Mouse (Mus musculus) neutrophil, adult 5-6 weeks (primary cell): ENCODE data around the gene Cux1. TPM values are rescaled to one million over a fixed set of nuclear protein-coding genes. Genes with fewer than 3 reads are reported as not detected.

Experiments used
- ATAC-seq: fragments of 151-379, 151-347 bp; 2 replicates; pipeline ENCODE4 v1.8.0; 2017; ENCODE audit warnings: mild to moderate bottlenecking, moderate TSS enrichment; ENCODE audit not compliant: insufficient number of reproducible peaks, poor library complexity, low FRiP score, severe bottlenecking; ENCODE audit errors: extremely low read depth
- total RNA-seq: library from RNA; stranded (forward); fragments of 200-1000 nt; gene quantifications from 2 replicates; pipeline ENCODE4 v1.2.3, GENCODE M21; 2017

Cux1 gene
- total RNA-seq, 1 experiment from 2014 or later = 126 TPM

DNA sequence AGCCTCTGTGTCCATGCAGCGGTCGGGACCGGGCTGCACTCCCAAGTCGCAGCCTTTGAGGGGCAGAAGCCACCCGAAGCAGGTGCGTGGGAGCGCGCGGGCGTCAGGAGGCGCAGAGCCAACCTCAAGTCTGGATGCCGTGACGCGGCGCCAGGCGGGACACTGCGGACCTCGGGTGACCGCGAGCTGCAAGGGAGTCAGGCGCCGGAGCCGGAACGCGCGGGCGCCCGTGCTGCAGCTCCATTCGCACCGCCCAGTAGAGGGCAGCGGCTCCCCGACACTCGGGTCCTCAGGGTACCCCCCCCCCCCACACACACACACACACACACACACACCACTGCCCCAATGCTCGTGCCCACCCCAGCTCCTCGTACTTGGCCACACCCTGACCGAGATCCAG, 1.5 kb upstream of the Cux1 start:
- peak; percentile 53 for ATAC-seq

- ATAC-seq = no peak
Observed at GRCm38 (mm10) chr5:136568026-136568765, 906 bp upstream of the Cux1 start.

- no peak for ATAC-seq
Observed at GRCm38 (mm10) chr5:136566812-136567175, 496 bp downstream of the Cux1 start.

DNA sequence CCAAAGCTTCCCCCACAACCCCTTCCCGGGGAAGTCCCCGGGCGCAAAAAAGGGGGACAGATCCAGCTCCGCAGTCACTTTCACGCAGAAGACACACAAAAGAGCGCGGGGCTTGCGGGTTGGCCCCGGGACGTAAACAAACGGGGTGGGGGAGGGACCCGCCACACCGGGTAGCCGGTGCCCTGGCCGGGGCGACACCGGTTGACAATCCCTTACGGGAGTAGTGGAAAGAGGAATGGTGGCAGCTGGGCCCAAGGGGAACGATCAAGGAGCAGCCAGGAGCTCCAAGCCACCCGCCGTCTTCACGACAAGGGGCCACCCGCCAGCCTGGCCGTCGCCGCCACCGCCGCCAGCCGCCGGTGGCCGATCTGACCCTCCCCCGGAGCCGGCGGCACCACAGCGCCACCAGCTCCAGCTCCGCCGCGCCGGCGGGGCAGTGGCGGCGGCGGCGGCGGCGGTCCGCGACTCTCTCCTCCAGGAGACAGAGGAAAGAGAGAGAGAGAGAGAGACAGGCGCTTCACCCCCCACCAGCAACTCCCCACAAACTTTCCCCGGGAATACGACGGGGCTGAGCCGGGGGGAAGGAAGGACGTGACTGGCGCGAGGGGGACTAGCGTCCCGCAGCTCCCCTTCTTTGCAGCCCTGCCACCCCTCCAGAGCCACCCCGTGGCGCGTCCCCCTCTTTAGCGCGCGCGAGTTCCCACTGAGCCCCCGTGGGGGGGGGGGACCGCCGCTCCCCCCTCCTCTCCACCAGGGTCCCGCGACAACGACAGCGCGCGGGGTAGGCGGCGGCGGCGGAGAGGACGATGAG, 1.1 kb downstream of the Cux1 start:
- no peak for ATAC-seq

DNA sequence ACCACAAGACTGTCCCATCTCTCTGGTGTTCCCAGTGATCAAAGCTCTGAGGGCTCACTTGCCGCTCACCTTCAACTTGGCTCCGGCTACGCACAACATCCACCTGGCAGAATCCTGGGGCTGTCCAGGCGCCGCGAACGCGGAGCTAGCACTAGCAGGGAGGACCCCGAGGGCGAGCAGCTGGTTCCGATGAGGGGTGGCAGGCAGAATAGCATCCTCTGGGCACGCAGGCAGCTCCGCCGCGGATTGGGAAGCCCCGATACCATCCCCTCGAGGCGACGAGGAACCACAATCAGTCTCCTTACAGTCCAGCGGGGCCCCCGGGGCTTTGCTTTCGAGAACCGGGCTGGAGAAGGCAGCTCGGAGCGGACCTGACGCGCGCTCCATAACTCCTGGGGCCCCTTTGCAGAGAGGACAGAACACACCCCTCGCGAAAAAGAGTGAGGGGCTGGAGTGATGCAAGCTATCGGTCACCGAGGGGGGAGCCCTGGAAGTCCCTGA, 1.9 kb downstream of the Cux1 start:
- ATAC-seq = no peak

- ATAC-seq = no peak
Observed at GRCm38 (mm10) chr5:136564613-136565299, 2.5 kb downstream of the Cux1 start.

DNA sequence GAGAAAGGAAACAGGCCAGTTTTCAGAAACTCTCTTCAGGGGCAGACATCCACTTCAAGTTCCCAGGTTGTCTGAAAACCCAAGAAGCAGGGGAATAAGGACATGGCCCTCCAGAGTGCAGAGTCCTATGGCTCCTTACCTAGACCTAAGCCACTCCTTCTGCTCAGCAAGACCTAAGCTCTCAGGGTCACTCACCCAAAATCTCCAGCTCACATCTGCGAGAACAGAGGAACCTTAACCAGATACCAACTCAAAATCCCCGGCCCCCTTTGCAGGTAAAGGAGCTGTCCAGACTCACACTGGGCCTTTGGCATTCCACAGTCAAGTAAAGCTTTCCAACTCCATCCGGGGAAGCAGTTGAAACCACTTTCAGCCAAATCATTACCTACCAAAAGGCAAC, 3.3 kb downstream of the Cux1 start:
- no peak for ATAC-seq

DNA sequence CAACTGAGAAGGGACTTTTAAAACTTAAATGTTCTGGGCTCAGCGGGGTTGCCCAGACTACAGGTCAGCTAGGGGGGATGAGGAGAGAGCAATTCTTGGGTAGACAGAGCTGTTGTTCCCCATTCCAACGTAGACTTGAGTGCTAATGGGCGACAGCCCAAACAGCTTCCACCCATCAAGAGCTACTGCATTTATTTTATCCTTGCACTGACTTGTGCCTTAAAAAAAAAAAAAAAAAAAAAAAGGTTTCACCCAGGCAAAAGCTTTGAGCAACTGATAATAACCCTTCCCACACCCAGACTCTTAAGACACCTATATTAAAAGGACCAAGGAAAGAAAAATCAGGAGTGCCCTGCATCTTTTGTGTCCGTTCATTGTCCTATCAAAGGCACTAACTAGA, 4.2 kb downstream of the Cux1 start:
- no peak for ATAC-seq

GRCm38 (mm10) chr5:136562212-136562611, 5.1 kb downstream of the Cux1 start:
- ATAC-seq = no peak

- no peak for ATAC-seq
Observed at GRCm38 (mm10) chr5:136561641-136562040, 5.6 kb downstream of the Cux1 start.

DNA sequence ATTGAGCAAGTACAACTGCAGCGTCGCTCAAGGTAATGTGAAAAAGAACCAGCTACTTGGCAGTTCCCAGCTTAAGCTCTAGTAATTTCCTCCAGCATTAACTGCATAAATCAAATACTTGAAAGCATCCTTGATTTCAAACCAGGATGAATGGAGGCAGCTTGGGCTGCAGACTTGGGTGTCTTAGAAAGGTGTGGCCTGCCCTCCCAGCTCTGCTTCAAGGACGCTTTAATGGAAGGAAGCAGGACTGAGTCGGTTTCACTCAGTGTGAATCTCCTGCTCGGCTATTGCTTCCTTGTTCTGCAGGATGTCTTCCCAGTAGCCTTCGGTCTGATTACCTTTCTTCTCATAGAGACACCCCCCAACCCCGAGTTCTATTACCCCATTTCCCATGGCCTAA, 6.6 kb downstream of the Cux1 start:
- ATAC-seq = no peak

DNA sequence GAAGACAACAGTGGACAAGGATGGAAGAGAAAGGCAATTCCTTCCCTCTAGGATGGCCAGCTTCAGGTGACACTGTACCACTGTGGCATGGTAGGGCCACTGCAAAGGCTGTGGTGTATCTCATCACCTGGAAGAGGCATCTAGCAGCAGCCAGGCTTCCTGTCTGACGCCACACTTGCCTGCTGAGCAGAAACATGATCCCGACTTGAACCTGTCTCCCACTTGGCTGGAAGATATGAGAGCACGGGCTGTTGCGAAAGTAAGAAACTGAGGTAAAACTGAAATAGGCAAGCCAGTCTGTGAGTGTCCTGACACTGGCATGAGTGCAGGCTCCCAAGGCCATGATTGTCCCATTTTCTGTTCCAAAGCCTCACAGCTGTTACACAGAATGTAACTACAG, 9.8 kb downstream of the Cux1 start:
- no peak for ATAC-seq

DNA sequence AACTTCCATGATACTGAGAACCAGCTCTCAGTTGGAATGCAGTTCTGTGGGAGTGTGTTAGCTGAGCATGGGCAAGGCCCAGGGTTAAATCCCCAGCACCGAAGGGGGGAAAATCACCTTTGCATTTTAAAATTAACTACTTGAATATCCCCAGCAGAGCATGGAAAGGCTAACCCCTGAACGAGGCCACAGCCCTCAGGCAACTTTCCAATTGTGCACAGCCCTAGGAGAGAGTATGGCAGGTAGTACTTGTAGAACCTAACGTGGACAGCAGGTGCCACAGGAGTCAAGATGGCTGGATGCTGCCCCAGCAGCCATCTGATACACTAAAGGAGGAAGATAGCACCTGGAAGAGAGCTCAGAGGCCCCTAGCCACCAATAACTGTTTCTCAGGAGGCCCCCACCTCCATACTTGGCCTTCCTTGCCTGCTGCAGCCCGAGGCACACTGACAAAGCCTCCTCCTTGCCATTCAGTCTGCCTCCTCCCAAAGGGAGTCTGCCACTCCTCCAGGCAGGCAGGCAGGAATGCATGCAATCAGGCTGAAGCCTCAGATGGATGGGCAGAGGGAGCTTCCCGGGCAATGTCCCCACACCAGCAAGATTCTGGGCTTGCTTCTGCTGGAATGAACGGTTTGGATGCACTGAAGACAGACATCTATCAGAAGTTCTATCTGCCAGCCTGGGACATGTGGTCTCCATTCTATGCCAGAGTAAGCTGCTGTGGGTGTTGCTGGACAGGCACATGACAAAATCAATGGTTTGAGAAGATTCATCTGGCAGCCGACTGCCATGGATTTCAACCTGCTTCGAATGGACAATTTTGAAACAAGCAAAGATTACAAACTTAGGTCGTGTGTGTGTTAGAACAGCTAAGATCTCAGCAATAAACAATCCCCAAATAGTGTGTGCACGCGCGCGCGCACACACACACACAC, 10.7 kb downstream of the Cux1 start:
- no peak for ATAC-seq

DNA sequence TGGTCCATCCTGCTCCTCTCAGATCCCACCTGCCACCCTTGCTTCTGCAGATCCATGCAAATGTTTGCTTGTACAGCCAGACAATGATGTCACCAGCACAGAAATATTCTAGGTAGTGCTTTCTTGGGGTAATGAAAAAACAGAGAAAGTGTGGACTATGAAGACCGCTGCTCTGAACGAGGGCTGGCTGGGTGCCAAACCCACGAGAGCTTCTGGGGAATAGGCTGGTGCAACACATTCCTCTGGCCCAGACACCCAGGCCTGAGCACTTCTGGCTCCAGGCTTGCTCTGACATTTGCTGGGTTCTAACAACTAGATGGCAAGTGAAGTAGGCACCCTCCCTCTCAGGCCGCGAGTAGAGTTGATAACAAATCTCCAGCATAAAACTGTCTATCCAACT, 11.6 kb downstream of the Cux1 start:
- ATAC-seq = no peak

- no peak; the same call in 1 of the 2 replicates for ATAC-seq
Observed at GRCm38 (mm10) chr5:136552832-136553231, 14.5 kb downstream of the Cux1 start.

- no peak for ATAC-seq
Observed at GRCm38 (mm10) chr5:136552093-136552492, 15.2 kb downstream of the Cux1 start.

GRCm38 (mm10) chr5:136551571-136551970, 15.7 kb downstream of the Cux1 start:
- no peak for ATAC-seq

DNA sequence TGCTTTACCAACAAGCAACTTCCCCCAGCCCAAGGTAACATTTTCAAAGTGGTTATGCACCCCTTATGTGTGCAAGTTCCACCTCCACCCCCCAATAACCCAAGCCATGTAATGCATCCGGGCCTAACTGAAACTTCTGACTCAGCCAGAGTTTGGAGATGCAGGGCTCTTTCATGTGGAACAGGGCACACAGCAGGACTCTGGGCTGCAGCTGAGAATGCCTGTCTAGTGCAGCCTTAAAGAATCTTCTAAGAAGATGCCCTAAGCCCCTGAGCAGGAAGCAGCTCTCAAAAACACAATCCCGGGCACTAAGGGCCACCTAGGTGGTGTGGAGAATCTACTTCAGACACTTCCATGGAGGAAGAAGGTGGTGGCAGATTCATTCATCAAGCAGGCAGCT, 16.6 kb downstream of the Cux1 start:
- no peak for ATAC-seq

DNA sequence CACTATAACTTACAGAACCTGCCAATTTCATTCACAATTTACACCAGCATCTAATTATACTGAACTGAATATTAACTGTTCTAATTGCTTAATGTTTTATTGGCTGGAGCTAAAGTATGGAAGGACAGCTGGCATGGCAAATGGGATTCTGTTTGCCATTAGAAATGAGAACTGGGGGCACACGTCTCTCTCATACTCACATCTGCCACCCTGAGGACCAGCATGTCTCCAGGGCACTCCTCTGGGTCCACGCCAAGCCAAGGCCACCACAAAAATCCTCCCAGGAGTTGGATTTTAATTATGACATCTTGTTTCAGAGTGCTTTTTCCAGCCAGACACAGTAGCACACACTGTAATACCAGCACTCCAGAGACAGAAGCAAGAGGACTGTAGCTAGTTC, 18.5 kb downstream of the Cux1 start:
- no peak for ATAC-seq
